Mouse (Mus musculus): ENCODE data around the gene Ctsw. TPM values are rescaled to one million over a fixed set of nuclear protein-coding genes. Genes with fewer than 3 reads are reported as not detected.

Ctsw gene
- polyA plus RNA-seq, 1 experiment = 34.3 TPM

DNA sequence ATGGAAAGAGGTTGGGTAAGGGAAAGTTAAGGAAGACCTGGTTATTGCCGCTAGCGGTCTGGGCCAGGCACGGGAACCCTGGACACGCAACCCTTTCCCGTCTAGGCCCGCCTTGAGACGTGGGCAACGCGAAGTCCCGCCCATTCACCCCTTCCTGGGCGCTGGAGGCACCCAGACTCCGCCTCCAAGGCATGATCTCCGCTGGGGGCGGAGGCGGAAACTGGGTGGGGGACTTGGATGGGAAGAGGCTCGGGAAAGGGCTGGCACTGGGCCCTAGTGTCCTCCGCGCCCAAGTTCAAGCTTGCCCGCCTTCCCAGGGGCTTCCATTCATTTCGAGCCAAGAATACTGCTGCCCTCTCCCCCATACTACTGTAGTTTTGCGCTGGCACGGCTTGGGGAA, 5.4 kb upstream of the Ctsw start, which contains the start of gene Efemp2:
TSS of gene Efemp2 (plus strand) at position 235 of the 400 bp plus-strand sequence.
- Histone ChIP-seq H3K27me3 (ENCODE audit: control insufficient read depth, insufficient read depth, low read length) (peaks cover 13% of the 10 kb centered on the region), H3K36me3 (ENCODE audit: control insufficient read depth, insufficient read depth, low read length) (no peaks in the 10 kb centered on the region), H3K27ac (ENCODE audit: insufficient read depth, low read length) (no peak within 1 kb of the TSS; the same call in 1 of the 2 replicates), H3K4me3 (ENCODE audit: extremely low read depth, insufficient read depth, insufficient read length) (peak within 1 kb of the TSS; percentile 38; the same call in 1 of the 2 replicates), H3K4me1 (ENCODE audit: control insufficient read depth, insufficient read depth, insufficient read length) (peaks cover 2% of the 10 kb centered on the region)
- peak in 1 of 2 experiments; percentile 43 for DNase-seq (ENCODE audit: low read depth in 1 of 2, low spot score in 2 of 2)
- TF ChIP-seq CTCF (IDR thresholded peaks at IDR 0.05; ENCODE audit: extremely low read depth, insufficient read depth, insufficient read length, insufficient replicate concordance) (no peak), POLR2A (IDR thresholded peaks at IDR 0.05; ENCODE audit: low read depth, low read length) (no peak)
- 28% methylated on average over 22 of the region's 22 CpGs for WGBS

DNA sequence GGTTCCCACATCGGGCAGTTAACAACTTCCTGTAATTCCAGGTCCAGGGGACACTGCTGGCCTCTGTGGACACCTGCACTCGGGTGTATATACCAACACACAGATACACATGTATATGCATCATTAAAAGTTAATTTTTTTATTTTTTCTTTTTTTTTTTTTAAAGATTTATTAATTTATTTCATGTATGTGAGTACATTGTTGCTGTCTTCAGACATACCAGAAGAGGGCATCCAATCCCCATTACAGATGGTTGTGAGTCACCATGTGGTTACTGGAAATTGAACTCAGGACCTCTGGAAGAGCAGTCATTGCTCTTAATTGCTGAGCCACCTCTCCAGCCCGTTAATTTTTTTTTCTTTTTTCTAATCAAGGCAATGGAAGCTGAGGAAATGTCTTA, 4.5 kb upstream of the Ctsw start:
- H3K27me3 ChIP-seq (ENCODE audit: control insufficient read depth, insufficient read depth, low read length) = peaks cover 13% of the 10 kb centered on the region
- TF ChIP-seq CTCF (IDR thresholded peaks at IDR 0.05; ENCODE audit: extremely low read depth, insufficient read depth, insufficient read length, insufficient replicate concordance) (no peak), POLR2A (IDR thresholded peaks at IDR 0.05; ENCODE audit: low read depth, low read length) (no peak)

DNA sequence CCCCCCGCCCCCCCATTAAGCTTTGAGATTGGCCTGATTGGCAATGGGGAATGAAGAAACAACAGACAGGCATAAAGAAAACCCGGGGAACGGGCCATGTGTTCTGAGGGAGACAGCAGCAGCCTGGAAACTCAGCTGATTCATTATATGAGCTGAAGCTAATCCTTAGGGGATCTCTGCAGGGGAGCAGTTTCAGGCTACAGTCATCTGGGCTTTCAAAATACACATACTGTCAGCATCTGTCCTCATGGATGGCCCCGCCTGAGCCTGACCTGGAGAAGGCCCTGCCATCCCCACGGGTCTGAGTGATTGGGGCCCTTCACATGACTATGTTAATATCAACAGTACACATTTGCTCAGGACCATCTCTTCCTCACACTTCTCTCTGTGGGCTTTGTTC, 3.5 kb upstream of the Ctsw start:
- no peak for DNase-seq (ENCODE audit: low read depth in 1 of 2, low spot score in 2 of 2)
- H3K36me3 ChIP-seq (ENCODE audit: control insufficient read depth, insufficient read depth, low read length) = no peaks in the 10 kb centered on the region
- WGBS = 74% methylated on average over 5 of the region's 5 CpGs
- no peak overlapping the region for H3K4me3 ChIP-seq (ENCODE audit: extremely low read depth, insufficient read depth, insufficient read length)
- peaks cover 5% of the 10 kb centered on the region for H3K4me1 ChIP-seq (ENCODE audit: control insufficient read depth, insufficient read depth, insufficient read length)
- TF ChIP-seq POLR2A (IDR thresholded peaks at IDR 0.05; ENCODE audit: low read depth, low read length) = no peak
- TF ChIP-seq CTCF (IDR thresholded peaks at IDR 0.05; ENCODE audit: extremely low read depth, insufficient read depth, insufficient read length, insufficient replicate concordance) = no peak
- H3K27me3 ChIP-seq (ENCODE audit: control insufficient read depth, insufficient read depth, low read length) = peaks cover 13% of the 10 kb centered on the region
- H3K27ac ChIP-seq (ENCODE audit: insufficient read depth, low read length) = no peak overlapping the region

More for the DNA sequence above, 4.5 kb upstream of the Ctsw start:
- H3K27ac ChIP-seq (ENCODE audit: insufficient read depth, low read length) = no peak overlapping the region
- no peak overlapping the region for H3K4me3 ChIP-seq (ENCODE audit: extremely low read depth, insufficient read depth, insufficient read length)
- no peaks in the 10 kb centered on the region for H3K36me3 ChIP-seq (ENCODE audit: control insufficient read depth, insufficient read depth, low read length)
- no peak for DNase-seq (ENCODE audit: low read depth in 1 of 2, low spot score in 2 of 2)
- H3K4me1 ChIP-seq (ENCODE audit: control insufficient read depth, insufficient read depth, insufficient read length) = peaks cover 5% of the 10 kb centered on the region
- 75% methylated on average over 3 of the region's 3 CpGs for WGBS

DNA sequence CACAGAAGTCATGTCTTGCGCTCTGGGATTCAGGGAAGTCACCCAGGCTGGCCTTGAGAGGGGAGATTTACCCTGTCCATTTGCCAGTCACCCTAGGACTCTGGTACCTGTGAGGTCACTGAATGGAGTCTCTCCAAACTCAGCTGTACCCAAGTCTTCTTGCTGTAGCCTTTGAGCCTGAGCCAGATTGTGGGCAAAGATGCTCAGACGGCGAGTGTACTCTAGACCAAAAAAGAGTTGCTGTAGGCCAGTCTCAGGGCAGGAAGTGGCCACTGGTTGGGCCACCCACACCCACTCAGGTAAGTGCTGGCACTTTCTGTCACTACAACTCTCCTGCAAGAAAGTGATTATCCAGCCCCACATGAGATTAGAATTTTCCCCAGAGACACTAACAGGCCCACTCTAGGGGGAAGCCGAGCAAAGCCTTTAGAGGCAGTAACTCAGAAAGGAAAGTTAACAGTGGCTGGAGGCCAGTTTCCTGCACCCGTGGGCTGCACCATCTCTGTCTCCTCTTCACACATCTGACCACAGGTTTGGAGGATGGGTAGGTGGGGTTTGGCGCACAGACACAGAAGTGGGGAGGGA, 1.3 kb downstream of the Ctsw start:
- 0 out of 2 replicates have a peak overlapping the region, but pooled peaks have one; percentile 19 for H3K4me3 ChIP-seq (ENCODE audit: extremely low read depth, insufficient read depth, insufficient read length)
- peak overlapping the region; percentile 46 for H3K27ac ChIP-seq (ENCODE audit: insufficient read depth, low read length)
- 58% methylated on average over 6 of the region's 6 CpGs for WGBS
- TF ChIP-seq CTCF (IDR thresholded peaks at IDR 0.05; ENCODE audit: extremely low read depth, insufficient read depth, insufficient read length, insufficient replicate concordance) (no peak), POLR2A (IDR thresholded peaks at IDR 0.05; ENCODE audit: low read depth, low read length) (no peak)
- no peak for DNase-seq (ENCODE audit: low read depth in 1 of 2, low spot score in 2 of 2)
- H3K4me1 ChIP-seq (ENCODE audit: control insufficient read depth, insufficient read depth, insufficient read length) = peaks cover 3% of the 10 kb centered on the region; the same call in 1 of the 2 replicates
- no peaks in the 10 kb centered on the region for H3K27me3 ChIP-seq (ENCODE audit: control insufficient read depth, insufficient read depth, low read length)
- H3K36me3 ChIP-seq (ENCODE audit: control insufficient read depth, insufficient read depth, low read length) = peaks cover 16% of the 10 kb centered on the region

DNA sequence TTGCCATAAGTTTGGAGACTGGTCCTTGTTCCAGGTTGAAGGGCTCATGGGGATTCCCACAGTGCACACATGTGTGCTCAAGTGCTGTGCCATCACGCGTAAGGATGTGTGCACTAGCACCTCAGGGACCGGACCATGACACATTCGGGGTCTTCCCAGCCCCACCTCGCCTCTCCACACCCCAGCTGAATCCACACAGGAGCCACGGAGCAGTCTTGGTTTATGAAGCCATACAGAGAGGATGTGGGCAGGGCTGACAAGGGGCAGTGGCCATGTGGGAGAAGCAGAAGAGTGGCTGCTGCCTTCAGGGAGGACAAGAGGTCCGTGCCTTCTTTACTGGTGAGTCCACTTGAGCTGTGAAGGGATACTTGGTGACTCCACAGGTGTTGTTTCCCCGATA, 3.3 kb downstream of the Ctsw start:
- TF ChIP-seq POLR2A (IDR thresholded peaks at IDR 0.05; ENCODE audit: low read depth, low read length) (no peak), CTCF (IDR thresholded peaks at IDR 0.05; ENCODE audit: extremely low read depth, insufficient read depth, insufficient read length, insufficient replicate concordance) (no peak)
- Histone ChIP-seq H3K36me3 (ENCODE audit: control insufficient read depth, insufficient read depth, low read length) (peaks cover 16% of the 10 kb centered on the region), H3K4me1 (ENCODE audit: control insufficient read depth, insufficient read depth, insufficient read length) (peaks cover 3% of the 10 kb centered on the region; the same call in 1 of the 2 replicates), H3K4me3 (ENCODE audit: extremely low read depth, insufficient read depth, insufficient read length) (no peak overlapping the region), H3K27ac (ENCODE audit: insufficient read depth, low read length) (no peak overlapping the region), H3K27me3 (ENCODE audit: control insufficient read depth, insufficient read depth, low read length) (no peaks in the 10 kb centered on the region)
- 91% methylated on average over 8 of the region's 8 CpGs for WGBS
- DNase-seq (ENCODE audit: low read depth in 1 of 2, low spot score in 2 of 2) = no peak

DNA sequence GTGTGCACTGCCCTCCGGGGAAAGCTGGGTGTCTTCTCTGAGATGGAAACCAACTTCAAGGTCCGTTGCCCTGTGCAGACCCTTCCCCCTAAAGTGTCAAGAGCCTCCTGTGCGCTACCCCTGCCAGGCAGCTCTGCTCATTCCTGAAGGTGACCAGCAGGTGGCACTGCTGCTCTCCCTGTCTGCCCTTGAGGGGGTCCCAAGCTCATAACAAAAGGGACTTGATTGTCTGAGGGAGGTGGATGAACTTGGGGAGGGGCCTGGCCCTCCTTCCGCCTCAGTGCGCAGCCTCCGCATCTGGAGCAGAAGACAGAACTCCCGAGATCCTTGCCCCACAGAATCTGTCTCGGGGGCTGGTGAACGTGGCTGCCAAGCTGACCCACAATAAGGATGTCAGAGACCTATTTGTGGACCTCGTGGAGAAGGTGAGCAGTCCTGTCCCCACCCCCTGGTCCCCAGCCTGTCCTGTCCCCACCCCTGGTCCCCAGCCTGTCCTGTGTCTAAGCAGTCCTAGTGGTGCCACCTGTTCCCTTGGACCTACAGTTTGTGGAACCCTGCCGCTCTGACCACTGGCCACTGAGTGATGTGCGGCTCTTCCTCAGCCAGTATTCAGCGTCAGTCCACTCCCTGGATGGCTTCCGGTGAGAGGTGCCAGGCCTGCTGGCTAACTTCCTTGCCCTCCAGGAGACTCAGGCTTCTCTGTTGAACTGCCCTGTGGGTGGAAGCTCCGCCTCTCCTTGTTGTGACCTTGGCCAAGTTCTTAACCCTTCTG, 4.3 kb downstream of the Ctsw start:
- Histone ChIP-seq H3K36me3 (ENCODE audit: control insufficient read depth, insufficient read depth, low read length) (peaks cover 16% of the 10 kb centered on the region), H3K27ac (ENCODE audit: insufficient read depth, low read length) (no peak overlapping the region), H3K27me3 (ENCODE audit: control insufficient read depth, insufficient read depth, low read length) (no peaks in the 10 kb centered on the region), H3K4me3 (ENCODE audit: extremely low read depth, insufficient read depth, insufficient read length) (no peak overlapping the region), H3K4me1 (ENCODE audit: control insufficient read depth, insufficient read depth, insufficient read length) (peaks cover 3% of the 10 kb centered on the region; the same call in 1 of the 2 replicates)
- WGBS = 67% methylated on average over 15 of the region's 15 CpGs
- peak in 1 of 2 experiments; percentile 41 for DNase-seq (ENCODE audit: low read depth in 1 of 2, low spot score in 2 of 2)
- no peak for TF ChIP-seq POLR2A (IDR thresholded peaks at IDR 0.05; ENCODE audit: low read depth, low read length)
- TF ChIP-seq CTCF (IDR thresholded peaks at IDR 0.05; ENCODE audit: extremely low read depth, insufficient read depth, insufficient read length, insufficient replicate concordance) = peak; percentile 90; the same call in 1 of the 2 replicates

All from spleen, adult 2 months (tissue).